Mouse (Mus musculus): ENCODE data around the gene 4930402H24Rik. TPM values are rescaled to one million over a fixed set of nuclear protein-coding genes. Genes with fewer than 3 reads are reported as not detected.

4930402H24Rik gene
- polyA plus RNA-seq, 1 experiment from 2014 or later, result 70.6 TPM

- H3K4me1 ChIP-seq (replicated peaks; ENCODE audit: control insufficient read depth, insufficient read depth, low read length), result no peaks in the 10 kb centered on the region
- no peaks in the 10 kb centered on the region for H3K27me3 ChIP-seq (ENCODE audit: control insufficient read depth, insufficient read depth, low read length)
- H3K27ac ChIP-seq (ENCODE audit: low read depth, low read length), result no peak overlapping the region
- WGBS, result 78% methylated on average over 1 of the region's 1 CpGs
- DNase-seq (ENCODE audit: low spot score), result no peak
- H3K9me3 ChIP-seq (ENCODE audit: control insufficient read depth, low read length), result no peaks in the 10 kb centered on the region
- no peak overlapping the region for H3K9ac ChIP-seq (ENCODE audit: low read depth, low read length)
- H3K4me3 ChIP-seq (ENCODE audit: low read depth, low read length), result no peak overlapping the region
- H3K36me3 ChIP-seq (ENCODE audit: control insufficient read depth, insufficient read depth, low read length), result peaks cover 8% of the 10 kb centered on the region; the same call in 1 of the 2 replicates
- ATAC-seq (ENCODE audit: low FRiP score), result no peak
- no peak overlapping the region for H3K4me2 ChIP-seq (replicated peaks; ENCODE audit: low read depth, low read length)
Observed at GRCm38 (mm10) chr2:130779935-130780334, 126.3 kb downstream of the 4930402H24Rik start.

GRCm38 (mm10) chr2:130776610-130777009 is 129.6 kb downstream of the 4930402H24Rik start:
- H3K27ac ChIP-seq (ENCODE audit: low read depth, low read length), result no peak overlapping the region
- H3K4me3 ChIP-seq (ENCODE audit: low read depth, low read length), result no peak overlapping the region
- ATAC-seq (ENCODE audit: low FRiP score) (no peak), DNase-seq (ENCODE audit: low spot score) (no peak)
- H3K27me3 ChIP-seq (ENCODE audit: control insufficient read depth, insufficient read depth, low read length), result no peaks in the 10 kb centered on the region
- 80% methylated on average over 7 of the region's 7 CpGs for WGBS
- 0 out of 2 replicates have a peak, but pooled peaks cover 4% of the 10 kb centered on the region for H3K36me3 ChIP-seq (ENCODE audit: control insufficient read depth, insufficient read depth, low read length)
- no peaks in the 10 kb centered on the region for H3K9me3 ChIP-seq (ENCODE audit: control insufficient read depth, low read length)
- H3K4me2 ChIP-seq (replicated peaks; ENCODE audit: low read depth, low read length), result no peak overlapping the region
- H3K4me1 ChIP-seq (replicated peaks; ENCODE audit: control insufficient read depth, insufficient read depth, low read length), result no peaks in the 10 kb centered on the region
- H3K9ac ChIP-seq (ENCODE audit: low read depth, low read length), result no peak overlapping the region

- Histone ChIP-seq H3K27me3 (ENCODE audit: control insufficient read depth, insufficient read depth, low read length) (no peaks in the 10 kb centered on the region), H3K4me3 (ENCODE audit: low read depth, low read length) (no peak overlapping the region), H3K27ac (ENCODE audit: low read depth, low read length) (no peak overlapping the region), H3K4me2 (replicated peaks; ENCODE audit: low read depth, low read length) (no peak overlapping the region), H3K9me3 (ENCODE audit: control insufficient read depth, low read length) (no peaks in the 10 kb centered on the region), H3K36me3 (ENCODE audit: control insufficient read depth, insufficient read depth, low read length) (peaks cover 8% of the 10 kb centered on the region; the same call in 1 of the 2 replicates), H3K9ac (ENCODE audit: low read depth, low read length) (no peak overlapping the region), H3K4me1 (replicated peaks; ENCODE audit: control insufficient read depth, insufficient read depth, low read length) (no peaks in the 10 kb centered on the region)
- no peak for ATAC-seq (ENCODE audit: low FRiP score)
- DNase-seq (ENCODE audit: low spot score), result peak; percentile 12
- WGBS, result 70% methylated on average over 2 of the region's 2 CpGs
Observed at GRCm38 (mm10) chr2:130767483-130767882, 138.7 kb downstream of the 4930402H24Rik start.

- ATAC-seq (ENCODE audit: low FRiP score) (no peak), DNase-seq (ENCODE audit: low spot score) (no peak)
- Histone ChIP-seq H3K27ac (ENCODE audit: low read depth, low read length) (no peak overlapping the region), H3K4me2 (replicated peaks; ENCODE audit: low read depth, low read length) (no peak overlapping the region), H3K4me1 (replicated peaks; ENCODE audit: control insufficient read depth, insufficient read depth, low read length) (no peaks in the 10 kb centered on the region), H3K9ac (ENCODE audit: low read depth, low read length) (no peak overlapping the region), H3K27me3 (ENCODE audit: control insufficient read depth, insufficient read depth, low read length) (no peaks in the 10 kb centered on the region), H3K36me3 (ENCODE audit: control insufficient read depth, insufficient read depth, low read length) (peaks cover 10% of the 10 kb centered on the region), H3K9me3 (ENCODE audit: control insufficient read depth, low read length) (no peaks in the 10 kb centered on the region), H3K4me3 (ENCODE audit: low read depth, low read length) (no peak overlapping the region)
- WGBS, result 89% methylated on average over 3 of the region's 3 CpGs
Observed at GRCm38 (mm10) chr2:130765396-130765795, 140.8 kb downstream of the 4930402H24Rik start.

GRCm38 (mm10) chr2:130760876-130761275 is 145.3 kb downstream of the 4930402H24Rik start:
- Histone ChIP-seq H3K27ac (ENCODE audit: low read depth, low read length) (no peak overlapping the region), H3K4me1 (replicated peaks; ENCODE audit: control insufficient read depth, insufficient read depth, low read length) (no peaks in the 10 kb centered on the region), H3K27me3 (ENCODE audit: control insufficient read depth, insufficient read depth, low read length) (no peaks in the 10 kb centered on the region), H3K9ac (ENCODE audit: low read depth, low read length) (no peak overlapping the region), H3K4me3 (ENCODE audit: low read depth, low read length) (no peak overlapping the region), H3K9me3 (ENCODE audit: control insufficient read depth, low read length) (no peaks in the 10 kb centered on the region), H3K4me2 (replicated peaks; ENCODE audit: low read depth, low read length) (no peak overlapping the region), H3K36me3 (ENCODE audit: control insufficient read depth, insufficient read depth, low read length) (peaks cover 13% of the 10 kb centered on the region)
- no peak for ATAC-seq (ENCODE audit: low FRiP score)
- 83% methylated on average over 6 of the region's 6 CpGs for WGBS
- DNase-seq (ENCODE audit: low spot score), result no peak

- Histone ChIP-seq H3K4me2 (replicated peaks; ENCODE audit: low read depth, low read length) (no peak overlapping the region), H3K27ac (ENCODE audit: low read depth, low read length) (no peak overlapping the region), H3K9ac (ENCODE audit: low read depth, low read length) (no peak overlapping the region), H3K9me3 (ENCODE audit: control insufficient read depth, low read length) (no peaks in the 10 kb centered on the region), H3K36me3 (ENCODE audit: control insufficient read depth, insufficient read depth, low read length) (0 out of 2 replicates have a peak, but pooled peaks cover 2% of the 10 kb centered on the region), H3K4me3 (ENCODE audit: low read depth, low read length) (no peak overlapping the region), H3K4me1 (replicated peaks; ENCODE audit: control insufficient read depth, insufficient read depth, low read length) (no peaks in the 10 kb centered on the region), H3K27me3 (ENCODE audit: control insufficient read depth, insufficient read depth, low read length) (no peaks in the 10 kb centered on the region)
- DNase-seq (ENCODE audit: low spot score) (no peak), ATAC-seq (ENCODE audit: low FRiP score) (no peak)
- 59% methylated on average over 7 of the region's 7 CpGs for WGBS
Observed at GRCm38 (mm10) chr2:130755061-130755607, 151.1 kb downstream of the 4930402H24Rik start.

GRCm38 (mm10) chr2:130754596-130754995 is 151.6 kb downstream of the 4930402H24Rik start:
- H3K9me3 ChIP-seq (ENCODE audit: control insufficient read depth, low read length), result no peaks in the 10 kb centered on the region
- no peaks in the 10 kb centered on the region for H3K4me1 ChIP-seq (replicated peaks; ENCODE audit: control insufficient read depth, insufficient read depth, low read length)
- no peaks in the 10 kb centered on the region for H3K27me3 ChIP-seq (ENCODE audit: control insufficient read depth, insufficient read depth, low read length)
- DNase-seq (ENCODE audit: low spot score), result no peak
- no peak overlapping the region for H3K4me2 ChIP-seq (replicated peaks; ENCODE audit: low read depth, low read length)
- H3K4me3 ChIP-seq (ENCODE audit: low read depth, low read length), result no peak overlapping the region
- no peak overlapping the region for H3K27ac ChIP-seq (ENCODE audit: low read depth, low read length)
- WGBS, result 93% methylated on average over 3 of the region's 3 CpGs
- 0 out of 2 replicates have a peak, but pooled peaks cover 2% of the 10 kb centered on the region for H3K36me3 ChIP-seq (ENCODE audit: control insufficient read depth, insufficient read depth, low read length)
- ATAC-seq (ENCODE audit: low FRiP score), result no peak
- no peak overlapping the region for H3K9ac ChIP-seq (ENCODE audit: low read depth, low read length)

GRCm38 (mm10) chr2:130750449-130750848 is 155.8 kb downstream of the 4930402H24Rik start:
- Histone ChIP-seq H3K36me3 (ENCODE audit: control insufficient read depth, insufficient read depth, low read length) (peaks cover 8% of the 10 kb centered on the region; the same call in 1 of the 2 replicates), H3K4me3 (ENCODE audit: low read depth, low read length) (no peak overlapping the region), H3K9ac (ENCODE audit: low read depth, low read length) (no peak overlapping the region), H3K27ac (ENCODE audit: low read depth, low read length) (no peak overlapping the region), H3K9me3 (ENCODE audit: control insufficient read depth, low read length) (no peaks in the 10 kb centered on the region), H3K4me1 (replicated peaks; ENCODE audit: control insufficient read depth, insufficient read depth, low read length) (no peaks in the 10 kb centered on the region), H3K27me3 (ENCODE audit: control insufficient read depth, insufficient read depth, low read length) (no peaks in the 10 kb centered on the region), H3K4me2 (replicated peaks; ENCODE audit: low read depth, low read length) (no peak overlapping the region)
- no peak for DNase-seq (ENCODE audit: low spot score)
- WGBS, result 53% methylated on average over 8 of the region's 8 CpGs
- ATAC-seq (ENCODE audit: low FRiP score), result no peak

GRCm38 (mm10) chr2:130749708-130750107 is 156.5 kb downstream of the 4930402H24Rik start:
- H3K27ac ChIP-seq (ENCODE audit: low read depth, low read length), result no peak overlapping the region
- WGBS, result 85% methylated on average over 3 of the region's 3 CpGs
- H3K4me1 ChIP-seq (replicated peaks; ENCODE audit: control insufficient read depth, insufficient read depth, low read length), result no peaks in the 10 kb centered on the region
- DNase-seq (ENCODE audit: low spot score) (no peak), ATAC-seq (ENCODE audit: low FRiP score) (no peak)
- H3K4me3 ChIP-seq (ENCODE audit: low read depth, low read length), result no peak overlapping the region
- H3K9ac ChIP-seq (ENCODE audit: low read depth, low read length), result no peak overlapping the region
- no peaks in the 10 kb centered on the region for H3K9me3 ChIP-seq (ENCODE audit: control insufficient read depth, low read length)
- H3K4me2 ChIP-seq (replicated peaks; ENCODE audit: low read depth, low read length), result no peak overlapping the region
- H3K36me3 ChIP-seq (ENCODE audit: control insufficient read depth, insufficient read depth, low read length), result peaks cover 12% of the 10 kb centered on the region; the same call in 1 of the 2 replicates
- no peaks in the 10 kb centered on the region for H3K27me3 ChIP-seq (ENCODE audit: control insufficient read depth, insufficient read depth, low read length)

Measured in hindbrain, embryonic 11.5 days (tissue).